Mouse (Mus musculus): ENCODE measurements around the gene Gon7.

The Gon7 gene

GRCm38 (mm10) chr12:102757689-102758402 is at the start of gene Gon7, which contains the start of the genes Gm28051 and Ubr7:
Gene Gon7, minus strand, starts transcription at chr12:102757803.
Gene Gm28051, minus strand, starts transcription at chr12:102757765.
Gene Ubr7, plus strand, starts transcription at chr12:102757967.
- DNase-seq (ENCODE audit: low spot score): peak; percentile 94

GRCm38 (mm10) chr12:102799528-102799927 is 41.9 kb upstream of the Gon7 start:
- no peak for DNase-seq (ENCODE audit: low spot score)

GRCm38 (mm10) chr12:102787927-102788326 is 30.3 kb upstream of the Gon7 start:
- no peak for DNase-seq (ENCODE audit: low spot score)

- no peak for DNase-seq (ENCODE audit: low spot score)
These were observed 28.0 kb upstream of the Gon7 start for GRCm38 (mm10) chr12:102785593-102785985.

DNA sequence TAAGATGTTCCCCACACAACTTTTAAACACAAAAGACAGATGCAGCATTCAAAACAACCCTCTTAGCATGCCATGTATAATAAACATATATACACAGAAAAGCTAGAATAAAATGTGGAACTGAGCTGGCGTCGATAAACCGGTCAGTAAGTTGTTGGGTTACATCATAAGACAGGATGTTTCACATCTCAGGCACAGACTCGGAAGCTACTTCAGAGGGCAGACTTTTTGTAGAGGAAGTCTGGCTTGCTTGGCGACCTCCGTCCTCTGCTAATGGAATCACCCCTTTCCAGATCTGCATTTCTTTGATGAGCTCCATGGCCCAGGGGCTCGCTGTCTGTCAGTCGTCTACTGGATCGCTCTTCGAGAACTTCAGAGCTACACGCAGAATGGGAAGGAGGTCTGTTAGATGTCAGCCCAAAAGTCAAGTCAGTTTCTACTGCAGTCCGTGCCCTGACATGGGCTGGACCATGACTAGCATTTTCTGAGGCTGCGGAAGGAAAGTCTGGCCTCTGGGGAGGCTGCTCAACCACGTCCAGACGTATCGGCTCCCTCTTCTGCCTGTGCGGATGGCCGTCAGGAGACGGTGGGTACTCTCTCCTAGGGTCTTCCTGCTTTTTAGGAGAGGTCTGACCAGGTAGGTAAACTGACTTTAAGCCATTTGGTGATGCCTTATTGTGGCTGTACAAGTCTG is 27.4 kb upstream of the Gon7 start:
- no peak for DNase-seq (ENCODE audit: low spot score)

- DNase-seq (ENCODE audit: low spot score): no peak
These were observed 25.2 kb upstream of the Gon7 start for GRCm38 (mm10) chr12:102782841-102783240.

DNA sequence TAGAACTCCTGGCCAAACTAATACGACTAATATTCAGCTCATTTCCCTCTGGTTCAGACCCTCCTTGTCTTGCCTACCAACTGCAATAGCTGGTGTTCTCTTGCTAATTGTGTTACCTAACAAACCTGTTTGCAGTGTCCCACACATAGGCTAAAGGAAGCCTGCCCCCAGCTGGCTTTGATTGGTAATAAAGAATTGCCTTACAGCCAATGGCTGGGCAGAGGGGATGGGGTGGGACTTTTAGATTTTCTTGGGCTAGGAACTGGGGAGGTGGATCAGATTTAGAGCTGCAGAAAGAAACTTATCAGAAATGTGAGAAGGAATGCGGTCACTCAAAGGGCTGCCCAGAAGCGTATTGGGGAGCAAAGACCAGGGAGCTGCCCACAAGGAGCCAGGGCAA is 21.8 kb upstream of the Gon7 start:
- DNase-seq (ENCODE audit: low spot score): no peak

- no peak for DNase-seq (ENCODE audit: low spot score)
These were observed 20.5 kb upstream of the Gon7 start for GRCm38 (mm10) chr12:102778151-102778550.

DNA sequence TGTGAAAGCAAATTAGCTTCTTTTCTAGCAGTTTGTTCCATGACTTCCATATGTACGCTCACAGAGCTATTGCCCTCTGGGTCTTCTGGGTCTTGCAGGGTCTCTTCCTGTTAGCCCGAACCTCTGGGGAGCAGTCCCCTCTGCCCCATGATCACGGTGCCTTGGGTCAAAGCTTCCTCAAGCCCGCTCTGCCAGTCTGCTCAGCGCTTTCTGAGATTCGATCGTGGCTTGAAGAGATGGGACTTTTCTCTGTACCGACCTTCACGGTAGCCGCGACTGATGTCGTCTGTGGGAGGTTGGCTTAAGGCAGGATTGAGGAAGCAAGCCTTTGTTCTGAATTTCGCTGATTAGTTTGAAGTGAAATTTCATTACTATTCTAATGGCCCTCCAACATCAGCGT is 18.4 kb upstream of the Gon7 start:
- DNase-seq (ENCODE audit: low spot score): no peak

DNA sequence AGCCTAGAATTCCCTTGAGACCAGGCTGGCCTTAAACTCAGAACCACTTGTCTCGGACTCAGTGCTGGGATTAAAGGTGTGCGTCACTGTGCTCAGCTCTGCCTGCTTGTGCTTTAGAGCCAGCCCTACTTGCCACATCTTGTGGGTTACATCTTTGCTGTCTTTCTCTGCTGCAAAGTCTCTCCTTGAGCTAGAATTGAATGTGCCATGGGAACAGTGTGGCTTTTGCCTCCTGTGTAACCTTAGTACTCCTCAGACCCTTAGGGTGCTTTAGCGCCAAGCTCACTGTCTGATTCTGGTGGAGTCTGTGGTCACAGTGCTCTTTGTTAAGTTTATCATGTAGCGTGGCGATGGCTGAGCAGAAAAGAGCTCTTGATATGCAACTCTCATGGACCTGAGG is 15.1 kb upstream of the Gon7 start:
- DNase-seq (ENCODE audit: low spot score): no peak

GRCm38 (mm10) chr12:102771601-102772000 is 14.0 kb upstream of the Gon7 start:
- DNase-seq (ENCODE audit: low spot score): no peak

DNA sequence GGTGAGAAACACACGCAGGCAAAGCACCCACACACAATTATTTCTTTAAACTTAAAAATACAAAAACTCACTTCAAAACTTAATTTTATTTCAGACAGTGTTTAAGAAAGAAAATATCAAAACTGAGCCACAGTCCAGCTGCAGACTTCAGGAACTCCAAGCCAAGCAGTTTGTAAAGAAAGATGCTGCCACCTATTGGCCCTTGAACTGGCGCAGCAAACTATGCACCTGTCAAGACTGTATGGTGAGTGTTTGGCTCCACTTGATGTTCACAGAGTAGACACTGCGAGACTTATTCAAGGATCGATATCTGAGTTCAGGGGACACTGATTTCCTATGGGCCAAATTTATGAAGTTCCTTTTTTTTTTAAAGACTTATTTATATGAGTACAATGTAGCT is 11.4 kb upstream of the Gon7 start:
- DNase-seq (ENCODE audit: low spot score): no peak

GRCm38 (mm10) chr12:102763696-102764095 is 6.1 kb upstream of the Gon7 start:
- DNase-seq (ENCODE audit: low spot score): peak; percentile 44

- DNase-seq (ENCODE audit: low spot score): no peak
These were observed 4.1 kb upstream of the Gon7 start for GRCm38 (mm10) chr12:102761668-102762067.

DNA sequence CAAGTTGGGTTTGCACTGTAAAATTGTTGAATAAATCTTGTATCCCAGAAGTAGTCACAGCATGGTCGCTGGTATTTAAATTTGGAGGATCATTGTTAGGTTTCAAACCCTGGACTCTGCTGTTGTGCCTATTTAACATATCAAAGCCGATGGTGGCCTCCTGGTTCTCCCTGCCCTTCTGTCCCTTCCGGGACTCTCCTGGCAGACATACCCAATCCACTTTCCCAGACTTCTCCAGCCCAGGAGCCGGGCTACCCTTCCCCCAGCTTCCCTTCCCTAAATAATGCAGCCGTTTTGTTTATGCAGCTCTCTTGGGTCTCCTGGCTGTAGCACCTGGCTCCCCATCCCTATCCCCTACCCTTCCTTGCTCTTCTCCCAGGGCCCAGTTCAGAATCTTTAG is 1.3 kb upstream of the Gon7 start:
- no peak for DNase-seq (ENCODE audit: low spot score)

GRCm38 (mm10) chr12:102758403-102758756 is 777 bp upstream of the Gon7 start, which contains the start of gene Gm20604:
Gene Gm20604, minus strand, starts transcription at chr12:102758672.
- no peak for DNase-seq (ENCODE audit: low spot score)

GRCm38 (mm10) chr12:102757055-102757688 is 431 bp downstream of the Gon7 start:
- no peak for DNase-seq (ENCODE audit: low spot score)

- no peak for DNase-seq (ENCODE audit: low spot score)
These were observed 1.3 kb downstream of the Gon7 start for GRCm38 (mm10) chr12:102756304-102756703.

DNA sequence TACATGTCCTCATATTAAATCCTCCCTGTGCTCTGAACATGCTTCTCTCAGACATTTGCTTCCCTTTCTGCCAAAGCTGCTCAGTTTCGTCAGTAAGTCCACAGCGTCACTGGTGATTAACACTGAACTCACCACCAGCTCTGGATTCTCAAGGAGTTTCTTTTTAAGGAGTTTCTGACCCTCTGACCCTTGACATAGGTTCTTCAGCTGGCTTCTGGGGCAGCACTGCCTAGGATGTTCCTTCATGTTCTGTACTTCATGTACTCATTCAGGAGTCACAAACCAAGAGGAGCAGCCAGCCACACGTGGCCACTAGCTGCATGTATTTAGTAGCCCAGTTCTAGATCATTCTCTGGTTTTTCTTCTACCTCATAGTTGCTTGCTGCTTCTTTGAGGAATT is 9.3 kb downstream of the Gon7 start:
- no peak for DNase-seq (ENCODE audit: low spot score)

GRCm38 (mm10) chr12:102744839-102745238 is 12.8 kb downstream of the Gon7 start:
- no peak for DNase-seq (ENCODE audit: low spot score)

GRCm38 (mm10) chr12:102743589-102744574 is 13.7 kb downstream of the Gon7 start, which contains the start of the genes Moap1 and Tmem251:
Gene Moap1, minus strand, starts transcription at chr12:102743661.
Gene Tmem251, plus strand, starts transcription at chr12:102743762.
- peak; percentile 79 for DNase-seq (ENCODE audit: low spot score)
